Mouse (Mus musculus) forebrain, embryonic 11.5 days (tissue): ENCODE data around the gene Akt3. TPM values are rescaled to one million over a fixed set of nuclear protein-coding genes. Genes with fewer than 3 reads are reported as not detected.

Source experiments
- ATAC-seq: fragments of 200-750 bp; cut with Nextera tagmentation; replicated peaks from 2 replicates; pipeline ENCODE4 v1.8.0; 2017; ENCODE audit warnings: moderate TSS enrichment; ENCODE audit not compliant: low FRiP score
- DNase-seq: peaks from one replicate; pipeline ENCODE4 v3.0.0-alpha.2; 2017; ENCODE audit warnings: low spot score
- H3K27ac ChIP-seq: fragments of 300-500 bp; sonication (generic); 2 replicates; pipeline ENCODE4 v1.5.1; 2014; ENCODE audit warnings: low read depth, low read length
- H3K27me3 ChIP-seq: fragments of 300-500 bp; sonication (generic); 2 replicates; pipeline ENCODE4 v1.6.1; 2014; ENCODE audit warnings: mild to moderate bottlenecking, low read length, mixed read lengths; ENCODE audit not compliant: control insufficient read depth, insufficient read depth
- H3K36me3 ChIP-seq: fragments of 300-500 bp; sonication (generic); 2 replicates; pipeline ENCODE4 v1.6.1; 2014; ENCODE audit warnings: mild to moderate bottlenecking, low read length, moderate library complexity, mixed read lengths; ENCODE audit not compliant: control insufficient read depth, insufficient read depth
- H3K4me1 ChIP-seq: fragments of 300-500 bp; sonication (generic); replicated peaks from 2 replicates; pipeline ENCODE4 v1.6.1; 2014; ENCODE audit warnings: low read length, mixed read lengths; ENCODE audit not compliant: control insufficient read depth, insufficient read depth
- H3K4me2 ChIP-seq: fragments of 300-500 bp; sonication (generic); 2 replicates; pipeline ENCODE4 v1.6.1; 2014; ENCODE audit warnings: low read depth, mild to moderate bottlenecking, low read length, moderate library complexity, mixed read lengths; ENCODE audit not compliant: severe bottlenecking
- H3K4me3 ChIP-seq: fragments of 300-500 bp; sonication (generic); 2 replicates; pipeline ENCODE4 v1.5.1; 2014; ENCODE audit warnings: low read depth, low read length
- H3K9ac ChIP-seq: fragments of 300-500 bp; sonication (generic); 2 replicates; pipeline ENCODE4 v1.6.1; 2014; ENCODE audit warnings: low read length
- H3K9me3 ChIP-seq: fragments of 300-500 bp; sonication (generic); 2 replicates; pipeline ENCODE4 v1.6.1; 2016; ENCODE audit warnings: low read length, mixed read lengths; ENCODE audit not compliant: control insufficient read depth
- WGBS: fragments of 180-500 bp; shearing (Covaris S2); extraction: QIAGEN DNeasy Blood & Tissue Kit; methylation state at CpG from one replicate; pipeline ENCODE4 v1.1.7; 2014; 5-methylcytosine and 5-hydroxymethylcytosine counted together
- polyA plus RNA-seq: library from polyadenylated mRNA; unstranded; fragments of >200 nt; fragmentation: Nextera tagmentation; extraction: Ambion mirVana; gene quantifications from 2 replicates; pipeline ENCODE4 v1.2.1, GENCODE M21; 2014

Gene Akt3
- polyA plus RNA-seq, 1 experiment from 2014 or later, result 21.0 TPM

DNA sequence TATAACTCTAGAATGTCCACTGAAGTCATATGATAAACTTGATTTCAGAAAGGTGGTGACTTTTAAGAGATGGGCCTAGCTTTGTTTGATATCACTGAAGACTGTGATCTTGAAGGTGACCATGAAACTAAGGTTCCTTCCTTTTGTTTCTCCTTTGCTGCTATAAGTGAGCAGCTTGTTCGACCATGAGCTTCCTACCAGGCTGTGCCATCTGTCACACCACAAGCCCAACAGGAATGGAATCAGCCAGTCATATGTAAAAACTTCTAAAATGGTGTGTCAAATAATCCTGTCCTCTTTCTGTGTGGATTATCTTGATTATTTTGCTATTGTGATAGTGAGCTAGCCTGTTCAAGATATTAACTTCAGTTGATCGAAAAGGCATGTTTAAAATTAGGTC lies 222.5 kb downstream of the Akt3 start:
- no peaks in the 10 kb centered on the region for H3K4me1 ChIP-seq
- H3K4me3 ChIP-seq, result no peak overlapping the region
- H3K27me3 ChIP-seq, result no peaks in the 10 kb centered on the region
- H3K36me3 ChIP-seq, result peaks cover 2% of the 10 kb centered on the region; the same call in 1 of the 2 replicates
- ATAC-seq (no peak), DNase-seq (no peak)
- H3K9me3 ChIP-seq, result no peaks in the 10 kb centered on the region
- WGBS, result 82% methylated on average over 2 of the region's 2 CpGs
- H3K9ac ChIP-seq, result no peak overlapping the region
- no peak overlapping the region for H3K4me2 ChIP-seq
- no peak overlapping the region for H3K27ac ChIP-seq

DNA sequence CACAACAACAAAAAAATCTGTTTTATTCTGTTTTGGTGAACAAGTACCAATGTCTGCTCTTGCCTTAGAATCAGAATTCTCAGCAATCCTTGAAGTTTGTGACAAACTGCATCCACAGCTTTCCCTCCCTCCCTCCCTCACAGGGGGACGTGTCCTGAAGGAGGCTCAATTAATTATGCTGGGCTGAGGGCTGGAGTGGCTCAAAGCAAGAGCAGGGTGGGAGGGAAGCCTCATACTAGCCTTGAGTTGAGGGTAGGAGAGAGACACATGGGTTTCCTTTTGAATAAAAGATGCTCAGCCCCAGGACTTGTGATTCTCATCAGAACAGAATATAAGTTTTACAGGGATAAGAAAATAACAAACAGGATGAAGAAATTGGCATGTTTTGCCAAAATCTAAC lies 225.8 kb downstream of the Akt3 start:
- no peaks in the 10 kb centered on the region for H3K4me1 ChIP-seq
- no peak overlapping the region for H3K4me2 ChIP-seq
- H3K27me3 ChIP-seq, result no peaks in the 10 kb centered on the region
- DNase-seq (no peak), ATAC-seq (no peak)
- H3K36me3 ChIP-seq, result peaks cover 2% of the 10 kb centered on the region; the same call in 1 of the 2 replicates
- no peaks in the 10 kb centered on the region for H3K9me3 ChIP-seq
- H3K27ac ChIP-seq, result no peak overlapping the region
- WGBS, result 7% methylated on average over 1 of the region's 1 CpGs
- H3K4me3 ChIP-seq, result no peak overlapping the region
- H3K9ac ChIP-seq, result no peak overlapping the region

DNA sequence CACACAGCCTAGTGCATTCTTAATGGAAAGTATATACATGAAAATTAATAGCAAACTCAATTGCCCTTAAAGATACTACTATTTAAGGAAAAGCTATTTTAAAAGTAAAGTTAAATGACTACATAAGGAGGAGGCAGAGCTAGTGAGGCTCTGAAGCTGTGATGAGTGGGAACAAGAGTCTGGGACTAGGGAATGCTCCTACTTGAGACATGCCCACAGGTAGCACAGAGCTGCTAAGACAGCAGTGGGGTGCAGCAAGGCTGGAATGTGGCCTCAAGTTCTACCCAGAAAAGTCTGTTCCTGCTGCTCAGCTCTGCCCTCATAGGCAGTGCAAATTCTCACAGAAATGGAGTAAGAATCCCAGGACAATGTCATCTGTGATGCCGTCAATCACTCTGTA lies 226.8 kb downstream of the Akt3 start:
- 89% methylated on average over 1 of the region's 1 CpGs for WGBS
- H3K27ac ChIP-seq, result no peak overlapping the region
- DNase-seq (no peak), ATAC-seq (no peak)
- H3K9me3 ChIP-seq, result no peaks in the 10 kb centered on the region
- no peak overlapping the region for H3K4me3 ChIP-seq
- H3K27me3 ChIP-seq, result no peaks in the 10 kb centered on the region
- H3K9ac ChIP-seq, result no peak overlapping the region
- H3K4me1 ChIP-seq, result no peaks in the 10 kb centered on the region
- peaks cover 2% of the 10 kb centered on the region; the same call in 1 of the 2 replicates for H3K36me3 ChIP-seq
- no peak overlapping the region for H3K4me2 ChIP-seq

DNA sequence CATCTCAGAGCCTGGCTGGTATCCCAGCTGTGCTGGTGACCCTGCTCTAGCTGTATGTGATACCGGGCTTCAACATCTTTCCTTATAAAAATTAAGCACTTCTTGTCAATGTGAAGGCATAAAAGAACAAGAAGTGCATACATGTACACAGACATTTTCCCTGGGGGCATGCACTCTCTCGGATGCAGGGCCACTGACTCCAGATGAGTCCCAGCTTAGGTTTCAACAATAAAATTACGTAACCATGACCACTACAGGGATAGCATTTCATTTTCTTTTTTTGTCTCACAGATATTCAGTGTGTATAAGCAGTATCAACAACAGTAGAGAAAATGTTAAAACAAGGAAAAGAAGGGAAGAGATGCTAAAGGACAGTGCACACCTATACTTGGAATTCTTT lies 227.3 kb downstream of the Akt3 start:
- Histone ChIP-seq H3K9me3 (no peaks in the 10 kb centered on the region), H3K27me3 (no peaks in the 10 kb centered on the region)
- 82% methylated on average over 3 of the region's 3 CpGs for WGBS

DNA sequence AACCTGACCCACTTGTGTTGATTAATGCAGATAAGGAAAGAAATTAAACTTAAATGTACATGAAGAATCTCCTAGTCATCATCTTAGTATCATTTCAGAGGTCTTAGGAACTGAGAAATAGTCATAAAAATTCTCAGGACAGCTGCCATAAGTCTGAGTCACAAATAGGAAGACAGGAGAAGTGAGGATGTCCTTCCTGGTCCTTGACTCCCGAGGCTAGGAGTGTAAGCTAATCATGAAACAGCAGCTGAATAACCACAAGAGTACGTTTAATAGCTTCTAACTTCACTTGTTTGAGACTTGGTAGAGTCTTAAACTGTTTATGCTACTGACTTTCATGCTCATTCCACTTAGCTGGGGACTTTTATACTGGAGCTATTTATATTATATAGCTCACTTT lies 229.0 kb downstream of the Akt3 start:
- no peaks in the 10 kb centered on the region for H3K9me3 ChIP-seq
- DNase-seq, result no peak
- no peaks in the 10 kb centered on the region for H3K4me1 ChIP-seq
- no peak overlapping the region for H3K4me2 ChIP-seq
- H3K36me3 ChIP-seq, result peaks cover 2% of the 10 kb centered on the region; the same call in 1 of the 2 replicates
- no peak overlapping the region for H3K9ac ChIP-seq
- H3K4me3 ChIP-seq, result no peak overlapping the region
- no peak overlapping the region for H3K27ac ChIP-seq
- no peak for ATAC-seq
- H3K27me3 ChIP-seq, result no peaks in the 10 kb centered on the region
- WGBS, result 84% methylated on average over 2 of the region's 2 CpGs

More for the DNA sequence above, 227.3 kb downstream of the Akt3 start:
- Histone ChIP-seq H3K4me3 (no peak overlapping the region), H3K4me1 (no peaks in the 10 kb centered on the region), H3K9ac (no peak overlapping the region), H3K36me3 (peaks cover 2% of the 10 kb centered on the region; the same call in 1 of the 2 replicates), H3K27ac (no peak overlapping the region), H3K4me2 (no peak overlapping the region)
- no peak for DNase-seq
- ATAC-seq, result no peak

DNA sequence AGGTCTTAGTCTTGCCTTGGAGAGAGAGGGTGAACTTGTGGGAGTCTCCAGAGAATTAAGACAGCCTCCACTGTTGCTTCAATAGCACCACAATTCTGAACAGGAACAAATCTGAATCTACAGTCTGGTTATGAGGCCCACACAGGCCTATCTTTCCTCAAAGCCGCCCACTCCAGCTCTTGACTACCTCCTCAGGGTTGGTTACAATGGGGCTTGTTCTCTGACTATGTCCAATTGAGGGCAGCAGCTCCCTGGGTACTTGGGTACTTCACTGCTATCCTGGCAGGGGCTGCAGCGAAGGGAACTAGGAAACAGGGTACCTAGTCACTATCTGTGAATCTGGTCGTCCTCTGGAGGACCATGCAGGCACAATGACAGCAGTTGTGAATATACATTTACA lies 230.3 kb downstream of the Akt3 start:
- 95% methylated on average over 3 of the region's 3 CpGs for WGBS
- DNase-seq, result no peak

DNA sequence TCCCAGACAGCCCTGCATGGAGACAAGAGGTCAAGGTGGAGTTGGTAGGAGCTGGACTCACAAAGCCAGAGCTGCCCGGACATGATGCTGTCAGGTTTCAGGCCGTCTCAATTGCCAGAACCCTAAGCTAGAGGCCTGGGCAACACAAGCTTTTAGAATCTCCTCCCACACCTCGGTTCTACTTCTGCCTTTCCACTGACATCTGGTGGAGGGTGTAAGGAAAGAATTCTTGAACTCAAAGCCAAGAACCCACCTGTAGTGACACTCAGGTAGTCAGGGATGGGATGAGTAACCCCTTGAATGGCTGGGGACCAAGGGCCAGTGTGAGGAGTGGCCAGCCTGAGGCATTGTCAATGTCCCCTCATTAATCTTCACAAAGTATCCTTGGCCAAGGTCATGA lies 235.3 kb downstream of the Akt3 start:
- Histone ChIP-seq H3K36me3 (no peaks in the 10 kb centered on the region; the same call in 1 of the 2 replicates), H3K9me3 (no peaks in the 10 kb centered on the region), H3K4me2 (no peak overlapping the region), H3K9ac (no peak overlapping the region), H3K27me3 (no peaks in the 10 kb centered on the region), H3K4me3 (no peak overlapping the region), H3K4me1 (no peaks in the 10 kb centered on the region), H3K27ac (no peak overlapping the region)
- WGBS, result 84% methylated on average over 3 of the region's 3 CpGs
- ATAC-seq (no peak), DNase-seq (peak; percentile 38)

More for the DNA sequence above, 230.3 kb downstream of the Akt3 start:
- Histone ChIP-seq H3K27ac (no peak overlapping the region), H3K36me3 (peaks cover 2% of the 10 kb centered on the region; the same call in 1 of the 2 replicates), H3K9me3 (no peaks in the 10 kb centered on the region), H3K9ac (no peak overlapping the region), H3K27me3 (no peaks in the 10 kb centered on the region), H3K4me1 (no peaks in the 10 kb centered on the region), H3K4me3 (no peak overlapping the region), H3K4me2 (no peak overlapping the region)
- ATAC-seq, result no peak

DNA sequence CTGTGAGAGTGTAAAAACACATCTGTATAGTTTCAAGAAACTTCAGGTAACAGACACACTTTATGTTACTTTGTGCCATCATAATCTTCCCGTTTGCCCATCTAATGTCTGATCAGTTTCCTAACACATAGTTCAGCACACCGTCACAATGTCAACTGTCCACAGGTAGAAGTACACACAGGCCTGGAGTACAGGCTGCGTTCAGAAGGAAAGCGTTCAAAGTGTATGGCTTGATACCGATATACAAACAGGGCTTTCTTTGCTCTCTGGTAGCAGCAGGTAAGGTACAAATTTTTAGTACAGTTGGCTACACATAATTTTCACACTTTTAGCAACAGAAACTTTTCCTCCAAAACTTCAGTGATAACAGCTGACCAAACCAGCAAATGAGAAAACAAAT lies 238.3 kb downstream of the Akt3 start:
- Histone ChIP-seq H3K4me1 (no peaks in the 10 kb centered on the region), H3K9me3 (no peaks in the 10 kb centered on the region), H3K4me3 (no peak overlapping the region), H3K4me2 (no peak overlapping the region), H3K27ac (no peak overlapping the region), H3K36me3 (no peaks in the 10 kb centered on the region; the same call in 1 of the 2 replicates), H3K27me3 (no peaks in the 10 kb centered on the region), H3K9ac (no peak overlapping the region)
- no peak for ATAC-seq
- 93% methylated on average over 5 of the region's 5 CpGs for WGBS
- no peak for DNase-seq

DNA sequence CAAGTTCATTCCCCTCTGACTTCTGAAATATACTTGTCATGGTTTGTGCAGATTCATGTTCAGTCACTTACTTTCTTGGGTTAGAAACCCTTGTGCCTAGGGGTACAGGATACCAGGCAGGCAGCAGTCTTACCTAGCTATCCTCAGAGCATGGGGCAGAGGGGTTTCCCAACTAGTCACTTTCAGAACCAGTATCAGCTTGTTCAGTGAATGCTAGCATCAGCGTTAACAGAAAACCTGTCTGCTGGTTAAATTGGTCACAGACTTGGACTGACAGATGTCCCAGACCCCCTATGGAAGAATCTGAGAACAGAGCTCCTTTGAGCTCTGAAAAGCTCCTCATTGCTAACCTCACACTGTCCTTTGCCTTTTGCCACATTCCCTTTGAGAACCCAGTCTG lies 239.3 kb downstream of the Akt3 start:
- no peak overlapping the region for H3K4me3 ChIP-seq
- peak; percentile 19 for DNase-seq
- 93% methylated on average over 1 of the region's 1 CpGs for WGBS
- ATAC-seq, result no peak
- no peak overlapping the region for H3K4me2 ChIP-seq
- H3K27ac ChIP-seq, result no peak overlapping the region
- no peak overlapping the region for H3K9ac ChIP-seq
- H3K9me3 ChIP-seq, result no peaks in the 10 kb centered on the region
- no peaks in the 10 kb centered on the region for H3K4me1 ChIP-seq
- no peaks in the 10 kb centered on the region for H3K27me3 ChIP-seq
- no peaks in the 10 kb centered on the region; the same call in 1 of the 2 replicates for H3K36me3 ChIP-seq
